Comparison of ENCODE assay signal across 15 mouse cellular contexts in genomic region chr2:19280331-19280730, GRCm38 (mm10).
DNase-seq lines count a peak whose midpoint lies in the region.
"Had no signal": no experiment of that assay in that cellular context is flagged by ENCODE, and none has a peak within 500 bp of the region (broad histone marks: within the 10 kb centered on the region; RNA-seq: fewer than 3 reads in every experiment).

No protein-coding gene starts in this region.

- DNase-seq in cerebellum, adult 11-12 months = peak; percentile 9
- DNase-seq in cerebellum, adult 8-10 months = no peak
- peak; percentile 10 for DNase-seq in layer of hippocampus, adult 11-12 months (ENCODE audit: low spot score)
- no peak for DNase-seq in layer of hippocampus, postnatal 25 days (ENCODE audit: extremely low spot score in 1 of 2, low spot score in 1 of 2)
- peak; percentile 22 for DNase-seq in A20 (ENCODE audit: low read depth, low spot score)
- DNase-seq in cerebellum, postnatal 10 days = peak; percentile 73 to 78
- DNase-seq in right cerebral cortex, postnatal 14 days = no peak
- DNase-seq in Muller cell, postnatal 12 days (ENCODE audit: inconsistent ontology term) = no peak
- DNase-seq: adrenal gland, postnatal 14 days; gastrocnemius, postnatal 25 days; kidney, adult 8-10 months; kidney, postnatal 25 days; lung, adult 2 months; midbrain, embryonic 14.5 days; thymus, adult 2 months had no signal

Comparison
In these comparisons a context has a peak if more than half of its experiments do, and no peak if none do; other contexts are left out.
1. DNase-seq: peak in cerebellum, adult 11-12 months (single experiment), layer of hippocampus, adult 11-12 months (single experiment), A20 (single experiment) and cerebellum, postnatal 10 days (2 of 2); none in cerebellum, adult 8-10 months (single experiment), layer of hippocampus, postnatal 25 days (0 of 2), right cerebral cortex, postnatal 14 days (single experiment) and Muller cell, postnatal 12 days (single experiment).